ENCODE assay signal across 8 mouse cellular contexts in the genomic region with DNA sequence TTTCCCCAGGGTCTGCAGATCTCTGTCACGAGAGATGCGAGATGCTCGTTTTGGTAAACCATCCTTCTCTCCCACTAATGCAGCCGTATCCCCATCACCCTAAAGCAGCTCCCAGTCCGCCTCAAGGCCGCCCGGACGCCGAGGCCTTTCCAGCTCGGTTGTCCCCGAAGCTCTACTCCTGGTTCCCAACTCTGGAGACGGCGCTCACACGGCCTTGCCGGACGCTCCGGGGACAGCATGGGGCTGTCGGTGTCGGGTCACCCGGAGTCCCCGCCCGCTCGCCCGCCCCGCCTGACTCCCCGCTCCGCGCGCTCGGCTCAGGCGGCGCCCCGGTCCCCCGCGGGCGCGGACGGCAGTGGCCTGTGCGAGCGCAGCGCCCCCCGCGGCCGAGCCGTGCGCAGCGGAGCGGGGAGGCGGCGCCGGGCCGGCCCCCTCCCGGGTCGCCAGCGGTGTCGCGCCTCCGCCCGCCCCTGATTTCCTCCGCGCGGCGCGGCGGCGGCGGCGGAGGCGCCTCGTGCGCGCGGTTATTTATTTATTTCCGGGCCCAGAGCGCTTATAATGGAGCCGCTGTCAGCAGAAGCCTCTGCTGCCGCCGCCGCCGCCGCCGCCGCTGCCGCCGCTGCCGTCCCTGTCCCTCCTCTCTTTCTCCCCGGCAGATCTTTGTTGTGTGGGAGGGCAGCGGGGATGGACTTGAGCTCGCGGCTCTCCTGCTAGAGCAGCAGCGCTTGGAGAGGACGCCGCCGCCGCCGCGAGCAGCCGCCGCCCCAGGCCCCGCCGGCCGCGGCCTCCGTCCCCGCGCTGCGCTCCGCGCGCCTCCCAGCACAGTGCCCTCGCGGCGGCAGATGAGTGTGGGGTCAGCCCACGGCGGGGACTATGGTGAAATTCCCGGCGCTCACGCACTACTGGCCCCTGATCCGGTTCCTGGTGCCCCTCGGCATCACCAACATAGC. TPM values are rescaled to one million over a fixed set of nuclear protein-coding genes. Genes with fewer than 3 reads are reported as not detected.
DNase-seq lines count a peak whose midpoint lies in the region; ATAC-seq and TF ChIP-seq lines count a peak whose summit lies in the region.

A gene (plus strand): TSS at position 547 of the 950 bp plus-strand sequence.

- WGBS in forebrain, postnatal 0 days: 2% methylated on average over 101 of the region's 120 CpGs
- WGBS in lung, adult 2 months: 1% methylated on average over 106 of the region's 120 CpGs
- WGBS in neural tube, embryonic 14.5 days: under 1% methylated on average over 87 of the region's 120 CpGs

- H3K36me3 ChIP-seq in ES-Bruce4 (ENCODE audit: control insufficient read depth, insufficient read depth, low read length, poor library complexity, severe bottlenecking): no peaks in the 10 kb centered on the region
- H3K36me3 ChIP-seq in forebrain, postnatal 0 days (ENCODE audit: insufficient read depth): no peaks in the 10 kb centered on the region
- H3K36me3 ChIP-seq in neural tube, embryonic 14.5 days (ENCODE audit: control insufficient read depth, insufficient read depth, low read length): no peaks in the 10 kb centered on the region
- H3K36me3 ChIP-seq in testis, adult 2 months (ENCODE audit: control insufficient read depth, insufficient read depth, low read length): no peaks in the 10 kb centered on the region

- H3K27me3 ChIP-seq in ES-Bruce4 (ENCODE audit: control insufficient read depth, insufficient read depth, low read length, poor library complexity, severe bottlenecking): no peaks in the 10 kb centered on the region
- no peaks in the 10 kb centered on the region for H3K27me3 ChIP-seq in forebrain, postnatal 0 days (ENCODE audit: insufficient read depth, low read length)
- H3K27me3 ChIP-seq in neural tube, embryonic 14.5 days (ENCODE audit: control insufficient read depth, insufficient read depth, low read length): no peaks in the 10 kb centered on the region
- no peaks in the 10 kb centered on the region; the same call in 1 of the 2 replicates for H3K27me3 ChIP-seq in testis, adult 2 months (ENCODE audit: control insufficient read depth, insufficient read depth, low read length)

- TF ChIP-seq CTCF in ES-Bruce4 (IDR thresholded peaks at IDR 0.05; ENCODE audit: low read depth, low read length): peak; percentile 13
- peak; percentile 26; the same call in 1 of the 2 replicates for TF ChIP-seq CTCF in forebrain, postnatal 0 days (IDR thresholded peaks at IDR 0.05; ENCODE audit: low read depth)
- TF ChIP-seq CTCF in lung, adult 2 months (IDR thresholded peaks at IDR 0.05; ENCODE audit: insufficient read depth, low read length): no peak
- TF ChIP-seq CTCF in testis, adult 2 months (IDR thresholded peaks at IDR 0.05; ENCODE audit: control insufficient read depth, insufficient read depth, insufficient replicate concordance, low read depth, low read length): no peak; the same call in 1 of the 2 replicates

- H3K4me3 ChIP-seq in ES-Bruce4 (ENCODE audit: low read depth, low read length): peak within 1 kb of the TSS; percentile 85
- H3K4me3 ChIP-seq in forebrain, postnatal 0 days (ENCODE audit: low read depth, low read length): peak within 1 kb of the TSS; percentile 90
- peak within 1 kb of the TSS; percentile 76 for H3K4me3 ChIP-seq in lung, adult 2 months (replicated peaks; ENCODE audit: extremely low read depth, low read depth, low read length)
- peak within 1 kb of the TSS; percentile 82 for H3K4me3 ChIP-seq in neural tube, embryonic 14.5 days (ENCODE audit: low read depth, low read length)
- peak within 1 kb of the TSS; percentile 68 for H3K4me3 ChIP-seq in testis, adult 2 months (ENCODE audit: control insufficient read depth, low read depth, low read length)

- peak within 1 kb of the TSS; percentile 44 for H3K4me2 ChIP-seq in forebrain, postnatal 0 days (ENCODE audit: low read depth)
- peak within 1 kb of the TSS; percentile 68 for H3K4me2 ChIP-seq in neural tube, embryonic 14.5 days (ENCODE audit: low read depth, low read length)

- no peaks in the 10 kb centered on the region for H3K4me1 ChIP-seq in ES-Bruce4 (ENCODE audit: control insufficient read depth, insufficient read depth, low read length)
- H3K4me1 ChIP-seq in forebrain, postnatal 0 days (ENCODE audit: insufficient read depth): peaks cover 14% of the 10 kb centered on the region
- H3K4me1 ChIP-seq in lung, adult 2 months (ENCODE audit: control insufficient read depth, insufficient read depth, low read length): no peaks in the 10 kb centered on the region
- peaks cover 13% of the 10 kb centered on the region; the same call in 1 of the 2 replicates for H3K4me1 ChIP-seq in neural tube, embryonic 14.5 days (ENCODE audit: control insufficient read depth, insufficient read depth, low read length)
- peaks cover 8% of the 10 kb centered on the region for H3K4me1 ChIP-seq in testis, adult 2 months (ENCODE audit: control insufficient read depth, insufficient read depth, low read length)

- ATAC-seq in forebrain, postnatal 0 days: peak; percentile 93
- ATAC-seq in neural tube, embryonic 14.5 days (ENCODE audit: low read depth): peak; percentile 93

- no peak for TF ChIP-seq POLR2A in ES-Bruce4 (IDR thresholded peaks at IDR 0.05; ENCODE audit: insufficient read depth, low read length)
- no peak for TF ChIP-seq POLR2A in lung, adult 2 months (IDR thresholded peaks at IDR 0.05; ENCODE audit: borderline replicate concordance, extremely low read depth, low read depth, low read length)
- TF ChIP-seq POLR2A in testis, adult 2 months (IDR thresholded peaks at IDR 0.05; ENCODE audit: control insufficient read depth, low read depth, low read length): no peak

- peak within 1 kb of the TSS; percentile 95 for H3K9ac ChIP-seq in ES-Bruce4 (ENCODE audit: low read depth, poor library complexity, severe bottlenecking)
- peak within 1 kb of the TSS; percentile 96 for H3K9ac ChIP-seq in forebrain, postnatal 0 days
- H3K9ac ChIP-seq in neural tube, embryonic 14.5 days (replicated peaks; ENCODE audit: low read depth, low read length): peak within 1 kb of the TSS; percentile 94

- H3K9me3 ChIP-seq in ES-Bruce4 (replicated peaks; ENCODE audit: control insufficient read depth, insufficient read depth, low read length, poor library complexity, severe bottlenecking): no peaks in the 10 kb centered on the region
- no peaks in the 10 kb centered on the region for H3K9me3 ChIP-seq in forebrain, postnatal 0 days (ENCODE audit: low read length)
- no peaks in the 10 kb centered on the region for H3K9me3 ChIP-seq in neural tube, embryonic 14.5 days (ENCODE audit: control insufficient read depth, low read length)

- intact Hi-C loops in heart, postnatal 25 days (cut with DNase I): loop anchor here (2.0 to 10.0 kb wide), 3 partner anchors 76 to 1482 kb away; a partner anchor contains a TSS

- no peak within 1 kb of the TSS for H3K27ac ChIP-seq in ES-Bruce4 (ENCODE audit: insufficient read depth, low read length)
- peak within 1 kb of the TSS; percentile 97 for H3K27ac ChIP-seq in forebrain, postnatal 0 days (ENCODE audit: low read depth, low read length)
- peak within 1 kb of the TSS; percentile 96 for H3K27ac ChIP-seq in neural tube, embryonic 14.5 days (ENCODE audit: low read depth, low read length)
- no peak within 1 kb of the TSS for H3K27ac ChIP-seq in testis, adult 2 months (ENCODE audit: control insufficient read depth, insufficient read depth, low read depth, low read length)

- TF ChIP-seq EP300 in ES-Bruce4 (IDR thresholded peaks at IDR 0.05; ENCODE audit: insufficient read depth, low read depth, low read length): no peak

- DNase-seq in cerebellum, adult 18-20 months: peak; percentile 77 to 93
- DNase-seq in forebrain, postnatal 0 days: peak; percentile 89
- DNase-seq in heart, postnatal 25 days (ENCODE audit: low spot score): peak; percentile 76
- peak; percentile 77 to 91 for DNase-seq in layer of hippocampus, adult 18-20 months (ENCODE audit: low spot score in 2 of 2)
- DNase-seq in lung, adult 2 months: peak; percentile 75

RNA-seq across cellular contexts. Expression of the gene that starts here (rescaled TPM):
- 9.7 and 12.6 TPM in 2 replicates for polyA plus RNA-seq in ES-Bruce4 (2011; ENCODE audit: insufficient read depth, insufficient read length, low read depth, missing spikeins)
- 31.5 and 35.5 TPM in 2 replicates for total RNA-seq in forebrain, postnatal 0 days (2014; rRNA removed)
- 18.9 and 22.8 TPM in 2 replicates for polyA plus RNA-seq in forebrain, postnatal 0 days (2015; fragmentation: Nextera tagmentation; extraction: Ambion mirVana)
- 100 to 1,000 TPM; 174 to 208 TPM for total RNA-seq in heart, postnatal 25 days (2021)
- total RNA-seq in layer of hippocampus, adult 18-20 months (2021): 100 to 1,000 TPM; 168 to 173 TPM
- 13.6 and 26.4 TPM in 2 replicates for polyA plus RNA-seq in lung, adult 2 months (2012; rRNA removed)
- 18.0 and 19.5 TPM in 2 replicates for polyA plus RNA-seq in neural tube, embryonic 14.5 days (2014; fragmentation: Nextera tagmentation; extraction: Ambion mirVana)
- polyA plus RNA-seq in testis, adult 2 months (2012; rRNA removed): 7.7 and 9.1 TPM in 2 replicates

Comparison
In these comparisons a context has a peak if more than half of its experiments do, and no peak if none do; other contexts are left out.
1. H3K27ac ChIP-seq: peak in forebrain, postnatal 0 days (single experiment) and neural tube, embryonic 14.5 days (single experiment); none in ES-Bruce4 (single experiment) and testis, adult 2 months (single experiment).
2. CTCF ChIP-seq: peak in ES-Bruce4 (single experiment) and forebrain, postnatal 0 days (single experiment); none in lung, adult 2 months (single experiment) and testis, adult 2 months (single experiment).
3. Peak in every context shown above with its lines, with median percentiles within 50 percentile points of each other: H3K4me3 ChIP-seq, H3K9ac ChIP-seq and DNase-seq.